Mouse (Mus musculus): Measurements from ENCODE around the gene Zfp560.

DNA sequence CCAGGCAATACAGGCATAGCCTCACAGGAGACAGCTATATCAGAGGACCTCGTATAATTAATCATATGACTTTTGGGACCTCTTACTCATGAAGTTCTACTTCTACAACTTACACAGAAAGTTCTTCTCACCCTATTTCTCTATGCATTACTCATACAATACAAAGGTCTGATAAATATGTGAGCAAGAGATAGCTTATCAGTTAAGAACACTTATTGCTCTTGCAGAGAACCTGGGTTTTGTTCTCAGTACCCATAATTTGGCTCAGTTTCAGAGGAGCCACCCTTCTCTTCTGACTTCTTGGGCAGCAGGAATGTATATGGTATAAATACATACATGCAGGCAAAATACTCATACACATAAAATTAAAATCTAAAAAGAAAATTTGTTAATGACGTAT lies 24.3 kb upstream of the Zfp560 start:
- TF ChIP-seq CTCF (IDR thresholded peaks at IDR 0.05; ENCODE audit: low read depth): no peak
- TF ChIP-seq EP300 (optimal IDR thresholded peaks at IDR 0.05): no peak
